Mouse (Mus musculus) A20 (cell line): ENCODE data around the gene Plau.

Experiments used
- DNase-seq: peaks from one replicate; pipeline ENCODE4 v3.0.0-alpha.2; 2011; ENCODE audit warnings: low read depth, low spot score

Gene Plau

DNA sequence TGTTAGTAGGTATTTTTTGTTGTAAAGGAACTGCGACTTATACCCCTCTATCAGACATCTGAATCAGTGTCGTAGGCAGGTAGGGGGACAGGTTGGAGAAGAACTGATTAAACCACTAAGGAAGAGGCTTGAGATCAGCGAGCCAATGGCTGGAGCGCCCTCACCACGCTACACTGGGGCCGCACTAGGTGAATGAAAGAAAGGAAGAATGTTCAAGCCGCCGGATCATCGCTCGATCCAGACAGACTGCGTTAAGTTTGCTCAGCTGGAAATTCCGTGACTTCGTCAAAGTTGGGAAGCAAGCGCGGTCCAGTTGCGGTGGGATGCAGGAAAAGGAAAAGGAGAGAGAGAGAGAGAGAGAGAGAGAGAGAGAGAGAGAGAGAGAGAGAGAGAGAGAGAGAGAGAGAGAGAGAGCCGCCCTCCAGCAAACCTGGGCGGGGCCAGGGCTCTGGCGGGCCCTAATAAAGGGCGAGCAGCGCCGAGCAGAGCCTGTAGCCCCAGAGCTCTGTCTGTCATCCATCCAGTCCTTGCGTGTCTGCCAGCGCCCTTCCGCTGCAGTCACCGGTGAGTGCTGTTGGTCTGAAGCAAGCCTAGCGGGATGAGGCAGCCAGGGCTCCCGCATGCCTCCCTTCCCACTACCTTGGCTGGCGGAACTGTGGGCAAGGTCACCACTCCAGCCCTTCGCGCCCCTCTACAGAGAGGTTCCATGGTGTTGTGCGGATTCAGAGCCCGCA, at the start of gene Plau:
Gene Plau, plus strand, starts transcription at position 490 of the 734 bp plus-strand sequence.
- no peak for DNase-seq

DNA sequence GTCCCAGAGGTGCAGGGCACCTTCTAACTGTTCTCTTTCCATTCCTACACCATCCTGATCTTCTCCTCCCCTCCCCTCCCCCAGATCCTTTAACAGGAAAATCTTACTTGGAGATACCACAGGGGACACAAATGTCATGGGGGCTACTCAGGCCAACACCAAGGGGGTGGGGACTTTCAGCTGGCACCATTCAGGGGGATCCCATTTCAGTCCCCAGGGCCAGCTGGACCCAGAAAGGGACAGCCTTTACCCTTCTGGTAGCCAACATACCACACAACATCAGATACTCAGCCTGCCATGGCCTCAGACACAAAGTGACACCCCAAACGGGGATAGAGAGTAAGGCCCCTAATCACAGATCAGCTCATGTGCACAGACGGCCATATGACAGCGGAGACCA, 48.3 kb upstream of the Plau start:
- no peak for DNase-seq

DNA sequence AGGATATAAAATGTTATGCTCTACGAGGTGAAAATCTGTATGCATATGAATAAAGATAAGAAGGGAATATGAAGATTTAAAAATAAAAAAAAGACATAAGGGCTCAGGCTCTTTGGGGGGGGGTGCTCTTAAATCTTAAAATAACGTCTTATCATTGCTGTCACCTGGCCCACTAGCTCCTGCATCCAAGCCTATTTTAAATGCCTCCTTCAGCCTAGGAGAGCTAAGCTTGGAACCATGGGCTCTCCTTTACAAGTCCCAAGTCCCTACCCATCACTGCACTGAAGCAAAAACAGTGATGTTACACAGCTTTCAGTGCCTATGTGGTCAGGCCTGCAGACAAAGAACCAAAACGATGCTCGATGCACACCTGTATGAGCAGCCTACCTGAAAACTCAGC, 46.9 kb upstream of the Plau start:
- no peak for DNase-seq

DNA sequence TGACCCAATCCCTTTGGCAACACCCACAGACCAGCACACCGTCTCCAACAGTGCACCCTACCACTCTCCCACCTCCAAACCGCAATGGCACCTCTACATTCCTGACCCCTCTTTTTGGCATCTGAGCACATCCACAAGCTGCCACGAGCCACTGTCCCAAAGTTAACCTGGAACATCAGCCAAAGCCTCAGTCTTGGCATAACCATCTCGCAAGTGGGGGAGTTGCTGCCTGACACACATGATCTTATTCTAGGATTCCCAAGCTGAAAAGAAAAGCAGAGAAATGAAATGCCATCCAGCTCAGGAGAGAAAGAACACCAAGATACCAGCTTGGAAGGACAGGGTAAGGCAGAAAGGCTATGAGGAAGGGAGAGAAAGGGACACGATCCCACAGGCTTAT, 46.0 kb upstream of the Plau start:
- no peak for DNase-seq

DNA sequence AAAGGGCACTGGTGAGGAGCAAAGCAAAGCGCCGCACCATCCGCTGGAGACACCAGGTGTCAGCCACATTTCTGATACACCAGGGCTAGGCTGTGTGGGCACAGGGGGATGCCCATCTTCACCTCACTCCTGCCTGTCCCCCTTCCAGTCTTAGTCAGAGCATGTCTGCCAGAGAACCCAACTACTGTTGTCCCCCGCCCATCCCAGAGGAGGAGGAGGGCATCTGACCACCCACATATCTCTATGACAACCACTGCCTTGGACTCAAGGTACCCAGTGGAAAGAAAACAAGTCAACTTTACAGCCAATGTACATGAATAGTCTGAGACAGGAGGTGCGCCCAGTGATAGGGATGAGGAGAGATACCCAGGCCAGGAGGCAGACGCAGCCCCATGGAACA, 45.5 kb upstream of the Plau start:
- no peak for DNase-seq

DNA sequence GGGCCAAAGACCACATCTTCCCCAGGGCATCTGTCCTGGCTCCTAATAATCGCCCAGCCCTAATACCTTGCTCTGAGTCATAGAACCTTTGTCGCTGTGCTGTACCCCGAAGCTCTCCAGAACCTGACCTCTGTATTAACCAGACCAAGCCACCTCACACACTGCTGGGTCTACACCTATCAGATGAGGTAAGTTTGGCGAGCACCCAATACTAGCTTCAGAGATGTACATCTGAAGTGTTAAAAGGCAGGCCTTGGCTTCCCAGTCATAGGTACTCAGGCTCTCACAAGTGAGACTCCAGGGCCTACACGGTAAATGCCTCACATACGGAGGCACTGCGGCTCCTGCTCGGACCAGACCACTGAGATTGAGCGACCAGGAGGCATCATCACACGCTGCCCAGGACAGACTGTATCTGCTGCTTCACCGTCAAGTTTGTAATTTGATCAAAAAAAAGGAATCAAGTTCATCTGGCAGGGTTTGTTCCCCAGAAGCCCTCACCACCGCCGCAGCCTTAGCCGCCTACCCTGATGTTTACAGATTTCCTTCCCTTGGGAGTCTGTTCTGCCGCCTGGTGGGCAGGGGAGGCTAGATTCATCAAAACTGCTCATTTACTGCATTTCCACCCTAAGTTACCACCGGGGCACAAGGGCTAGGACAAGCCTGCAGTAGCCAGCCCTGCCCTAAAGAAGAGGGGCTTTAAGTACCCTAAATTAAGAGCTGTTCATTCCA, 44.8 kb upstream of the Plau start:
- no peak for DNase-seq

DNA sequence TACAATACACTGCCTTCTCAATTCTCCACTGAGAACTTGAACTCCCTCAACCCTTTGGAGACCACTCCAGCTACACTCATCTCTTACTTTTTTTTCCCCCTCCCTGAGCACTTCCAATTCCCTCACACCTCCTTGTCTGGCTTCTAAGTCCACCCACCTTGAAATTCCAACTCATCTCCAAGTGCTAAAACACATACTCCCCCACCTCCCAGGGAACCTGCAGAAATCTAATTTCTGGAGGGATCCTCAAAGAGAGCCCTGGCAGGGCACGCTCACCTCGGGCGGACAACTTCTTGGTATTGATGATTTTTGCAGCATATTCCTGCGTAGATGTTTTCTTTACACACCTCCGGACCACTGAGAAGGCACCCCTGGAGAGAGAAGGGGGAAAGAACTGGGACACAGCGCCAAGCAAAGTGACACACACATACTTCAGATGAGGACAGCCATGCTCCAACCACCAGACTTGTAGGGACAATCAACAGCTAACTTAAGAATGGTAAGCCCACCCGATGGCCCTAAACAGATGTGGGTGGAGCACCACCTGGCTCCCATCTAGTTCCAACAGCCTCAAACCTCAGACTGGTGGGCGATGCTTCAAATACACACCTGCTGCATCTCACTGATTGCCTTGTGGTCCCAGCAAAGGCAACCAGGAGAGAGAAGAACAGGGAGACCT, 44.1 kb upstream of the Plau start:
- no peak for DNase-seq

DNA sequence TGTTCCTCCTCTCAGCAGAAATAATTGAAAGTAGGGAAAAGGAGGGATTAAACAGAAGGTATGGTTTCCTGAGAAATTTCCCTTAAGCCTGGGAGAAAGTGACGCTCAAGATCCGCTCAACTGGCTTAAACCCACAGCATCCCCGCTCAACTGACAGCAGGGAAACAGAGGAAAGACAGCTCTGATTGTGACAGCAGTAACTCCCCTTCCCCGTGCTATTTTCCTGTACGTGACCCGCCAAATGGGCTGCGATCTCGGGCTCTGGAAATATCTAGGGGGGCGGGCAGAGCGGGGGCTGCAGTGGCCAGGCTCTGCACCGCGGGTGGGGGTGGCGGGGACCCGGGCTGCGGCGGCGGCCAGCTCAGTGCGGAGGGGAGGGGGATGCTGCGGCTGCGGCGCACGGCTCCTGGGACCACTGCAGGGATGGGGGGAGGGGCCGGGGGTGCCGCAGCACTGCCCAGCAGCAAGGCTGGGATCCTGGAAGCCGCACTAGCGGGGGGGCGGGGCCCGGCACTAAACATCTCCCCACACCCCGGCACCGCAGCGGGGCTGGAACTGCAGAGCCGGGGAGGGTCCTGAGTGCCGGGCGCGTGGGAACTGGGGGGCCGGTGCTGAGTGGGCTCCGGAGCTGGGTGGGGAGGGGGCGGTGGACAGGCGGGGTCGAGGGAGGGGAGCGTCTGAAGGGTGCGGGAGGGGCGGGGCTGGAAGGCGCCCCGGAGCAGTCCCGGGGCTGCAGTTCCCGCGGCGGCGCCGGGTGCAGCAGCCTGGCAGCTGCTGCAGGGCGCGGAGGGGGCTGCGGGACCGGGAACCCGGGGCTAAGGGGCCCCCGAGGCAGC, 43.3 kb upstream of the Plau start:
- peak; percentile 40 for DNase-seq

DNA sequence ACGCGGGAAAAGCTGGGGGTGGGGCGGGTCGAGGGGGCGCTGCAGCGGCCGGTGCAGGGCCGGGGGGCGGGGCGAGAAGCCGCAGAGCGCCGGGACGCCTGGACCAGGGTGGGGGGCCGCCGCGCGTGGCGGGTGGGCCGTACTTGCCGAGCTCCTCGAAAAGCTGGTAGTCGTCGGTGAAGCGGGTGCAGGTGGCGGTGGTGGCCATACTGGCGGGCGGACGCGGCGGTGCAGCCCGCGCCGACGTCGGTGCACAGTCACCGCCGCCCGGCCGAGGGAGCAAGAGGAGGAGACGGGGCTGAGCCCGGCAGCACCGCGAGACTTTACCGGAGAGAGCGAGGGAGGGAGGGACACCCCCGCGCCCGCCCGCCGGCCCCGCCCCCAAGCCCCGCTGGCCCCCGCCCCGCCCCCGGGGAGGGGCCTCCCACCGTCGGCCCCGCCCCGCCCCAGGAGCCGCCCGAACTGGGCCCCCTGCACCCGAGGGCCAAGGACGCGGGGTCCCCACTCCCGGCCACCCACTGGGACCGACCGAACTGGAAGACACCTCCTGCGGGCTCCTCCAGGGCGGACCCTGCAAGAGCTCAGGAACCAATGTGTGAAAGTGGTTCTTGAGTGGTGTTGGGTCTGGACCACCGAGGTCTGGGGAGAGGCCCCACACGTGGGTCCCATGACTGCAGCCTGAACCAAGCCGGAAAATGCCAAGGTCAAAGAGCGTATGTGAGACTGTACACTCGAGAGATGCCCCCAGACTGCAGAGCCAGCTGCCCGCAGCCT, 42.5 kb upstream of the Plau start, which contains the start of gene Camk2g:
Gene Camk2g, minus strand, starts transcription at position 331 of the 774 bp plus-strand sequence.
- peak; percentile 91 for DNase-seq

DNA sequence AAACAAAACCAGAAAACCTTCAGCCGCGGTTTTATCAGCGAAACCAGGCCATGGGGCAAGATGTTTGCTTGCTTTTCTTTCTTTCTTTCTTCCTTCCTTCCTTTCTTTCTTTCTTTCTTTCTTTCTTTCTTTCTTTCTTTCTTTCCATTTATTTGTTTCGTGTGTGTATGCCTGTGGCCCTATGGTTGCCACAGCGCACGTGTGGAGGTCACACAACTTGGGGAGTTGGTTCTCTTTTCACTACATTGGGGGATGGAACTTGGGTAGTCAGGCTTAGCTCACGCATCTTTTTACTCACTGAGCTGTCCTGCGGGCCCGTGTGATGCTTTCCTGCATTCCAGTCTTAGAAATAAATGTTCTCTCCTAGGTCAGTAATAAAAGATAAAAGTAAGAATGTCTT, 41.9 kb upstream of the Plau start:
- DNase-seq: peak; percentile 69

DNA sequence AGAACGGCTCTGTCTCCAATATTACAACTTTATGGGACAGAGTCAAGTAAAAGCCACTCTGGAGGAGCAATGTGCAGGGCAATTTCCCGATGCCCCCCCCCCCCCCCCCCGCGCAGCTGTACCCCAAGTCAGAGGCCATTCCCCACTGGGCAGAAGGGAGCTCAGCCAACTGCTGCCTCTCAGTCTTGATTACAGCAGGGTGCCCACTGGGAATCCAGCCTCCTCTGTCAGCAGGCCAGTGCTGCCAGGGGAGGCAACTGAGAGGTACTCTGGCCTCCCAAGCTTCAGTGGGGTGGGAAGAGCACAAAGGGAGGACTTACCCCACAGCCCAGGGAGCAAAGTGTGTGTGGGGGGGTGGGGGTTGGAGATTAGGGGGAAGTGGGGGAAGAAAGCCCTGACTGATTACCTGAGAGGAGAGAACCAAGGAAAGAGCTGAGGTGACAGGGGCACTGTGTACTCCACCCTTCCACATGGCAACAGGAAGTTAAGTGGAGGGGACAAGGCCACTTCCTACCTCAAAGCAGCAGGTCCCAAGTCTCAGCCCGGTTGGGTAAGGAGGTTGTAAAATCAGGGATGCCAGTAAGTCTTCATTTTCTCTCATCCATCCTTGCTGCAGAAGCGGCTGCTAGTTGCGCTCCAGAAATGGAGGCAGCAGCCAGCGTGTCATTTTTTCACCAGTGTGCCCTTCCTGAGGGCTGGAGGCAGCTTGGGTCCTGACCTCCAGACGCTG, 40.9 kb upstream of the Plau start:
- no peak for DNase-seq

DNA sequence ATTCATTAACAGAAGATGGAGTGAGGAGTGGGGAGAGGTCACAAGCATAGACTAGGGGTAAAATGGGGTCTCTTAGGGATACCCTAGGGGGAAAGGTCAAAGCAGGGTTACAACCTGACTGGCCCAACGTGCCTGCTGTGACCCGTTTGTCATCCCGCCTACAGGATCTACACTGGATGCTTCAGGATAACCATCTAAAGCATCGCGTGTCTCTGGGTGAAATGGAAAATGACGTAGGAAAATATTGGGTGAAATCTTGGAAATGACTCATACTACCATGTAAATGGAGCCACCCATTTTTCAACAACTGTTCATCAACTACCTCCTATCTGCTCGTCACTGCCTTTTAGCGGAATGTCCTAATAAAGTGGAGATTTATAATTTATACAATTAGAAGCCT, 40.3 kb upstream of the Plau start:
- no peak for DNase-seq

DNA sequence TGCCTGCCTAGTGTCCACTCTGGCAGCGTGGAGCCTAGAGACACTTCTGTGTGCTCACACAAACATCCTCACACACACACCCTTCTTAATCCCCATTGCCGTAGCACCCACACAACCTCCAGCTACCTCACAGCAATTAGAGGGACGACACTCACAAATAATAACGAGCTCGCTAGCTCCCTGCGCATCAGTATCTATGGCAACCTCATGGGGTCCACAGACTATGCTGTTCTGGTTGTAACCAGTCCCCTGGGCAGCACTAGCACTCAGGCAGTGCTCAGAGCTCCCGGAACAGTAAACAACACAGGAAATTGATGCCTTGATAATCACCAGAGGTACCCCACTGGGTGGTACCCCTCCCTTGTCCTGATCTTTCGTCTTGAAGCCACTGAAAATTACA, 39.8 kb upstream of the Plau start:
- no peak for DNase-seq

DNA sequence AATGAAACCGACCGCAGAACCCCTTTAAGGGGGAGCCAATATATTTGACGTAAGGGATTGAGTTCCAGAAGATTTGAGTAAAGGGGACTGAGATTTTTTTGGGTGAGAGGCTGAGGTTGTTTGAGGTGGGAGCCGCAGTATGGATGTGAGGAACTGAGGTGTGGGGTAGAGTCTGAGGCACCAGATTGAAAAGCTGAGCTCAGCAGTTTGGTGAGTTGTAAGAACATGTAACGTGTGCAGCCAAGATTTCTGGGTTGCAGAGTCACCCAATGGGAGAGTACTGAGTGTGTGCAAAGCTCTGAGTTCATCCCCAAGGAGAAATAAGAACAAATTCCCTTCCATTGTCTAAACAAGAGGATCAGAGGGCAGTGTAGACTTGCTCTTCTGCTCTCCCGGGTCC, 38.2 kb upstream of the Plau start:
- DNase-seq: no peak

DNA sequence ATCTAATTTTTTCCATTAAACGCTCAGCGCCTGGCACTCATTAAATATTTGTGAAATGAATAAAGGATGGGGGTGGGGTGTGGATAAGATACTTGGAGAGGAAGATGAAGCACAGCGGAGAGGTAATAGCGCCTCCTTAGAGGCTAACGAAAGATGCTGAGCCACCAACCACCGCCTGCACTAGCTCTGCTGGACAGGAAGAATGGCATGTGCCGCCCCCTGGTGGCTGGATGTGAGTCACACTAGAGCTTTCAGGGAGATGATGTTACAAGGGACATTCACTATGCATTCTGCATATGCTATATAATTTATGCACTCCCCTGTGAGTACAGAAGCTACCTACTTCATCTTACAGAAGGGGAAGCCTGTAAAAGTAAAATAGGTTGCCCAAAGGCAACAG, 37.7 kb upstream of the Plau start:
- peak; percentile 88 for DNase-seq

DNA sequence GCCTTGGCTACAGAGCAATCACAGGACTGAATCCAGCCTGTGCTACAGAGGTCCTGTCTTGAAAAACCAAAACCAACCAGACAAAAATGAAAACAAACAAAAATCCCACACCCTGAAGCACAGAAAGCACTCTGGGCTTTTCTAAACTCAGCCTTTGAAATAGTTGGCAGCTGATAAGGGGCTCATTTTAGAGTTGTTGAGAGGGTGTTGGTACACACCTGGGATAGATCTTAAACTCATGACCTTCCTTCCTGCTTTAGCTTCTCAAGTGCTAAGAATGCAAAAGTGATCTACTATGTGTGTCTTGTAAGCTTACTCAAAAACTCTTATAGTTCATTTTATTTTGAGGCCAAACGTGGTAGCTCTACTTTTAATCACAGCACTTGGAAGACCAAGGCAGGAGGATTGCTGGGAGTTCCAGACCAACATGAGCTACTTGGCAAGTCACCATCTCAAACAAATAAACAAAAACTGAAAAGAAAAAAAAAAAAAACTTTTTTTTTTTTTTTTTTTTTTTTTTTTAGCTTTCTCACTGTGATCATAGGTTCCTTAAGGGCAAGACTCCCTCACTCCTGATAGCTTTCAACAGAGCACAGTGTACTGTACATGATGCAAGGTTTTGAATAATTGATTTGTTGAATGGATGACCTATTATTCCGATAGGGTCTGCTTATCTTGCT, 33.4 kb upstream of the Plau start:
- no peak for DNase-seq

DNA sequence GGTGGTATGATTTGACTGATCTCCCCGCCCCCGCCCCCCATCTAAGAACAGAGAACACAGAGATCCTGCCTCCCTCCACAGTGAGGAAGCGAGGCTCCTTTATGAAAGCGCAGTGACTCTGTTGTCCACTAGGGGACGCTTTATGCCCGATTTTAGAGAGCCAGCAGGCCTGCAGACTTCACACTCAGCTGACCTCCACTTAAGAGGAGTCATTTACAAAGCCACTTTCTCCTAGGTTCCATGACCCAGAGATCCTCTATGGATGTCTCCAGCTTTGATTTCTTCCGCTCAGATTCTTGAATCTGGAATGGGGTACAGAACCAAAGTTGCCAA, 32.9 kb upstream of the Plau start:
- peak; percentile 73 for DNase-seq

DNA sequence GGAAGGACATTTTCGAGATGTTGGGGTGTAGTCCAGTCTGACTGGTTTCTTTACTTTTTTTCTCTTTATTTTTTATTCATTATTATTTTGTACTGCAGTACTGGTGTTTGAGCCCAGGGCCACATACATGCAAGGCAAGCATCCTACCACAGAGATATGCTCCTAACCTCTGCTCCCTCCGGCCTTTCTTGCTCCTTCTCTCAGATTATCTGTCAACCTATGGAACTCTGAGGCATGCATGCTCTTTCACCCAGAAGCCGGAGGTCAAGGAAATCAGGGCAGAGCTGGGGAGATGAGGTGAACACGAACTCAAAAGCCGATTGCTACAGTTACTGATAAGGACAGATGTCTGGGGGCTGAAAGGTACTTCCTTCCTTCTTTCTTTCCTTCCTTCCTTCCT, 32.0 kb upstream of the Plau start:
- no peak for DNase-seq

DNA sequence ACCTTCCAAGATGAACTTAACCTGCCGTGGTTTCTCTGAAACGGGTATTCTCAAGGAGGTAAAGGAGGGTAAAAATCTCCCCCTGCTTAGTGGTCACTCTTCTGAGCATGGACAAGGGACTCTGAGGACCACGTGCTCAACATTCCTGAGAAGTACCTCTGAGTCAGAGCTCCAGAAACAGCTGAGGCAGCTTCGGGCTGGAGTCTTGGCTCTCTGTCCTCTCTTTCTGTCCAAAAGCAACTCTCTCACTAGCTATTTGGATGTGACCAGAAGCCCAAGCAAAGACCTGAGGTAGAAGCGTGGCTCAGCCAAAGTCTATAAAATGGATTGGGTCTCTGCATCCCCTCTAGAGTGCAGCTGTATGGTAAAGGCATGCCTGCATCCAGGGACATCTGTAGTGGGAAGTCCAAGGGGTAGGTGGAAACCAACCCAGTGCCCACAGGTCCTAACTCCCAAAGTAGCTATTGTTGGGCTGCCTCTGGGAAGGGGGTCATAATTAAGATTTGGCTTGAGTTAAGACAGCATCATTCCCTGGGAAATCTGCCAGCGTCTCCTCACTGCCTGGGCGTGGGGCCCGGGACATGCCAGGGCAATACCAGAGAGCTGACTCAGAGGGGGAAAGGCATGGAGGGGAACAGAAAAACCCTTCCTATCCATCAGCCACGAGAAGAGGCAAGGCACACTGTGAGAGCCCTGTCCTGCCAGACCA, 31.3 kb upstream of the Plau start:
- DNase-seq: no peak
